Mouse (Mus musculus) stomach, embryonic 16.5 days (tissue): ENCODE results near the gene Gm9639. TPM values are rescaled to one million over a fixed set of nuclear protein-coding genes. Genes with fewer than 3 reads are reported as not detected.
"Not testable (repeated sequence)": the region's sequence is repeated elsewhere in the genome, so short reads cannot be mapped to it uniquely, and the experiment has no call there.

ENCODE experiments used
- ATAC-seq: fragments of 200-750 bp; cut with Nextera tagmentation; 2 replicates; pipeline ENCODE4 v1.8.0; 2017; ENCODE audit warnings: moderate number of reproducible peaks, moderate TSS enrichment; ENCODE audit not compliant: insufficient read depth, low FRiP score
- H3K27ac ChIP-seq: fragments of 300-500 bp; sonication (generic); 2 replicates; pipeline ENCODE4 v1.5.1; 2014; ENCODE audit warnings: low read length
- H3K27me3 ChIP-seq: fragments of 300-500 bp; sonication (generic); 2 replicates; pipeline ENCODE4 v1.6.1; 2014; ENCODE audit warnings: low read length, control low read depth, mixed read lengths; ENCODE audit not compliant: control insufficient read depth, insufficient read depth
- H3K36me3 ChIP-seq: fragments of 300-500 bp; sonication (generic); 2 replicates; pipeline ENCODE4 v1.6.1; 2014; ENCODE audit warnings: low read length; ENCODE audit not compliant: control insufficient read depth, insufficient read depth
- H3K4me1 ChIP-seq: fragments of 300-500 bp; sonication (generic); 2 replicates; pipeline ENCODE4 v1.6.1; 2014; ENCODE audit warnings: low read length, control low read depth, mixed read lengths; ENCODE audit not compliant: control insufficient read depth, insufficient read depth
- H3K4me2 ChIP-seq: fragments of 300-500 bp; sonication (generic); 2 replicates; pipeline ENCODE4 v1.6.1; 2014; ENCODE audit warnings: low read depth, low read length, mixed read lengths
- H3K4me3 ChIP-seq: fragments of 300-500 bp; sonication (generic); replicated peaks from 2 replicates; pipeline ENCODE4 v1.5.1; 2014; ENCODE audit warnings: mild to moderate bottlenecking, low read length
- H3K9ac ChIP-seq: fragments of 300-500 bp; sonication (generic); 2 replicates; pipeline ENCODE4 v1.6.1; 2014; ENCODE audit warnings: low read length
- H3K9me3 ChIP-seq: fragments of 300-500 bp; sonication (generic); replicated peaks from 2 replicates; pipeline ENCODE4 v1.6.1; 2016; ENCODE audit warnings: low read length, control low read depth; ENCODE audit not compliant: control insufficient read depth
- WGBS: fragments of 180-500 bp; shearing (Covaris S2); extraction: QIAGEN DNeasy Blood & Tissue Kit; methylation state at CpG from one replicate; pipeline ENCODE4 v1.1.7; 2014; 5-methylcytosine and 5-hydroxymethylcytosine counted together
- polyA plus RNA-seq: library from polyadenylated mRNA; unstranded; fragments of >200 nt; fragmentation: Nextera tagmentation; extraction: Ambion mirVana; gene quantifications from 2 replicates; pipeline ENCODE4 v1.2.1, GENCODE M21; 2015

Gene Gm9639
- polyA plus RNA-seq, 1 experiment from 2014 or later = not detected

- H3K4me2 ChIP-seq = not testable (repeated sequence)
- 86% methylated on average over 1 of the region's 3 CpGs for WGBS
These were observed 22.7 kb downstream of the Gm9639 start for GRCm38 (mm10) chr10:77772142-77772541.

GRCm38 (mm10) chr10:77771225-77771624 lies 23.7 kb downstream of the Gm9639 start, which contains the start of gene Gm3238:
Gene Gm3238 (minus strand): TSS chr10:77771325.
- WGBS = 75% methylated on average over 1 of the region's 1 CpGs
- H3K9me3 ChIP-seq, H3K27ac ChIP-seq, H3K4me1 ChIP-seq, H3K27me3 ChIP-seq, ATAC-seq, H3K9ac ChIP-seq, H3K4me3 ChIP-seq, H3K36me3 ChIP-seq, H3K4me2 ChIP-seq: not testable (repeated sequence)

More at GRCm38 (mm10) chr10:77772142-77772541, 22.7 kb downstream of the Gm9639 start:
- H3K36me3 ChIP-seq, H3K4me1 ChIP-seq, H3K9me3 ChIP-seq, H3K4me3 ChIP-seq, H3K27ac ChIP-seq, H3K9ac ChIP-seq, ATAC-seq, H3K27me3 ChIP-seq: not testable (repeated sequence)

DNA sequence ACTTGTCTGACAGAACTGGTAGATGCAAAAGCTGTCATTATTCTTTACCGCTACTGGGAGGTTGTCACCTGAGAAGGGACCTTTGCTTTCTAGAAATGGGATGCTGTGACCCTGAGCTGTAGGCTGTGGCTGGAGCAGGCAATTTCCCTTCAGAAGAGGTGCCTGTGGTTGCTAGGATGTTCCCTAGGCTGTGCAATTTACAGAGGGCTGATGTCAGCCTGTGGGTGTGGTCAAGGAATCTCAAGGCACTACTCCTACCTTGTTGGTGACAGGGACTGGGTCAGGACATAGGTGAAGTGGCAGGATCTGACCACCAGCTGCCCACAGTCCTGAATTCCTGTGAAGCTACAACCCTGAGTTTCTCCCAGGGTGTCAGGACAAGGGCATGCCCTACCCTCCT lies 25.1 kb downstream of the Gm9639 start:
- Histone ChIP-seq H3K4me3 (no peak overlapping the region), H3K9ac (no peak overlapping the region), H3K9me3 (no peaks in the 10 kb centered on the region), H3K36me3 (no peaks in the 10 kb centered on the region), H3K4me1 (no peaks in the 10 kb centered on the region), H3K27me3 (no peaks in the 10 kb centered on the region), H3K4me2 (no peak overlapping the region), H3K27ac (no peak overlapping the region)
- 75% methylated on average over 1 of the region's 1 CpGs for whole genome bisulfite sequencing
- ATAC-seq = no peak

DNA sequence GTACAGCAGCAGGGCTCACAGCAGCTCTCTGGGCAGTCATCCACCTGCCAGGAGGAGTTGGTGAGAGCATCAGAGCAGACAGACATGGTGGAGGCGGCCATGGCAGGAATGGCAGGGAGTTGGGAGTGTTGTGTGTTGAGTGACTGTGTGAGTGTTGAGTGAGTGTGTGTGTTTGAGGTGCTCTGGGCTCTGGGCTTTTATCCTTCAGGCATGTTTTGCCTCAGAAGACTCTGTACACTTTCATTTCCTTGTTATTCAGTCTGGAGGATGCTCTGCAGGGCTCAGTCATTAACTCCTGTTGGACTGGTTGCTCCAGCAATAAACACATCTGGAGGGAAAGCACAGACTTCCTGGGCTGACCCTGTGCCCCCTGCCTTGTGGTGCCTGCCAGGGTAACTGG lies 35.3 kb downstream of the Gm9639 start, which contains the start of gene Gm3233:
Gm3233 (minus strand) TSS at position 101 of the 400 bp plus-strand sequence.
- not testable (repeated sequence) for H3K27ac ChIP-seq, H3K4me1 ChIP-seq, H3K4me2 ChIP-seq, ATAC-seq, H3K9me3 ChIP-seq, H3K9ac ChIP-seq, H3K27me3 ChIP-seq, H3K36me3 ChIP-seq, H3K4me3 ChIP-seq
- whole genome bisulfite sequencing = no CpG with 5 or more reads among the region's 1 CpGs

DNA sequence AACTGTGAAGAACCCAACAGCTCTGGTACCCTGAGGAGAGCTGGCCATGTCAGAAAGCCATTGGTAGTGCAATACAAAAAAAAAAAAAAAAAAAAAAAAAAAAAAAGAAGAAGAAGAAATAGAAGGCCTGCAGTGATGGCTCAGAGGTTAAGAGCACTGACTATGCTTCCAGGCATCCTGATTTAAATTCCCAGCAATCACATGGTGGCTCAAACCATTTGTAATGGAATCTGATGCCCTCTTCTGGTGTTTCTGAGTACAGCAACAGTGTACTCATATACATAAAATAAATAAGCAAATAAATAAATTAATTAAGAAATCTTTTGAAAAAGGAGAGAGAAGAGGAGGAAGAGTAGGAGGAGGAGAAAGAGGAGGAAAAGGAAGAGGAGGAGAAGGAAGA lies 41.4 kb downstream of the Gm9639 start:
- Histone ChIP-seq H3K27me3 (no peaks in the 10 kb centered on the region), H3K4me2 (no peak overlapping the region), H3K9ac (no peak overlapping the region), H3K4me3 (no peak overlapping the region), H3K27ac (no peak overlapping the region), H3K36me3 (no peaks in the 10 kb centered on the region), H3K9me3 (no peaks in the 10 kb centered on the region), H3K4me1 (no peaks in the 10 kb centered on the region)
- ATAC-seq = no peak

- not testable (repeated sequence) for ATAC-seq, H3K27me3 ChIP-seq, H3K9me3 ChIP-seq, H3K27ac ChIP-seq, H3K4me3 ChIP-seq, H3K4me1 ChIP-seq, H3K9ac ChIP-seq, H3K4me2 ChIP-seq, H3K36me3 ChIP-seq
- 51% methylated on average over 3 of the region's 3 CpGs for WGBS
These were observed 42.6 kb downstream of the Gm9639 start for GRCm38 (mm10) chr10:77752312-77752711.

DNA sequence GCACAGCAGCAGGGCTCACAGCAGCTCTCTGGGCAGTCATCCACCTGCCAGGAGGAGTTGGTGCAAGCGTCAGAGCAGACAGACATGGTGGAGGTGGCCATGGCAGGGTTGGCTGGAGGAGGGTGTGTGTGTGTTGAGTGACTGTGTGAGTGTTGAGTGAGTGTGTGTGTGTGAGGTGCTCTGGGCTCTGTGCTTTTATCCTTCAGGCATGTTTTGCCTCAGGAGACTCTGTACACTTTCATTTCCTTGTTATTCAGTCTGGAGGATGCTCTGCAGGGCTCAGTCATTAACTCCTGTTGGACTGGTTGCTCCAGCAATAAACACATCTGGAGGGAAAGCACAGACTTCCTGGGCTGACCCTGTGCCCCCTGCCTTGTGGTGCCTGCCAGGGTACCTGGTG lies 43.6 kb downstream of the Gm9639 start, which contains the start of gene Gm9736:
Gm9736 (minus strand) TSS at position 101 of the 400 bp plus-strand sequence.
- not testable (repeated sequence) for H3K27ac ChIP-seq, H3K4me3 ChIP-seq, ATAC-seq, H3K27me3 ChIP-seq, H3K4me2 ChIP-seq, H3K4me1 ChIP-seq, H3K9me3 ChIP-seq, H3K9ac ChIP-seq, H3K36me3 ChIP-seq
- WGBS = 87% methylated on average over 1 of the region's 1 CpGs

- H3K9me3 ChIP-seq, H3K4me1 ChIP-seq, H3K9ac ChIP-seq, H3K27me3 ChIP-seq, H3K4me3 ChIP-seq, H3K4me2 ChIP-seq, ATAC-seq, H3K36me3 ChIP-seq, H3K27ac ChIP-seq: not testable (repeated sequence)
- WGBS = 86% methylated on average over 1 of the region's 1 CpGs
These were observed 44.2 kb downstream of the Gm9639 start for GRCm38 (mm10) chr10:77750686-77751085.
